Mouse (Mus musculus): Measurements from ENCODE around the gene Atrip.

Atrip gene

GRCm38 (mm10) chr9:109058006-109058765 lies 15.7 kb downstream of the Atrip start:
- DNase-seq (ENCODE audit: low spot score), result no peak

- no peak for DNase-seq (ENCODE audit: low spot score)
These were observed 16.4 kb downstream of the Atrip start for GRCm38 (mm10) chr9:109057543-109057942.

- no peak for DNase-seq (ENCODE audit: low spot score)
These were observed 17.0 kb downstream of the Atrip start for GRCm38 (mm10) chr9:109056916-109057315.

- no peak for DNase-seq (ENCODE audit: low spot score)
These were observed 17.7 kb downstream of the Atrip start for GRCm38 (mm10) chr9:109056081-109056690.

- DNase-seq (ENCODE audit: low spot score), result no peak
These were observed 18.5 kb downstream of the Atrip start for GRCm38 (mm10) chr9:109055271-109056030.

GRCm38 (mm10) chr9:109054712-109055111 lies 19.2 kb downstream of the Atrip start:
- peak; percentile 78 for DNase-seq (ENCODE audit: low spot score)

- no peak for DNase-seq (ENCODE audit: low spot score)
These were observed 20.1 kb downstream of the Atrip start for GRCm38 (mm10) chr9:109053851-109054250.

- no peak for DNase-seq (ENCODE audit: low spot score)
These were observed 20.6 kb downstream of the Atrip start for GRCm38 (mm10) chr9:109053366-109053765.

GRCm38 (mm10) chr9:109052490-109053260 lies 21.2 kb downstream of the Atrip start:
- DNase-seq (ENCODE audit: low spot score), result no peak

GRCm38 (mm10) chr9:109051651-109052489 lies 22.1 kb downstream of the Atrip start:
- no peak for DNase-seq (ENCODE audit: low spot score)

- no peak for DNase-seq (ENCODE audit: low spot score)
These were observed 22.9 kb downstream of the Atrip start for GRCm38 (mm10) chr9:109051011-109051501.

- no peak for DNase-seq (ENCODE audit: low spot score)
These were observed 23.3 kb downstream of the Atrip start for GRCm38 (mm10) chr9:109050674-109050997.

GRCm38 (mm10) chr9:109049996-109050673 lies 23.8 kb downstream of the Atrip start:
- DNase-seq (ENCODE audit: low spot score), result no peak

- no peak for DNase-seq (ENCODE audit: low spot score)
These were observed 24.6 kb downstream of the Atrip start for GRCm38 (mm10) chr9:109049316-109049715.

- peak; percentile 65 for DNase-seq (ENCODE audit: low spot score)
These were observed 27.6 kb downstream of the Atrip start for GRCm38 (mm10) chr9:109046306-109046705.

GRCm38 (mm10) chr9:109041351-109041750 lies 32.6 kb downstream of the Atrip start:
- DNase-seq (ENCODE audit: low spot score), result no peak

- DNase-seq (ENCODE audit: low spot score), result no peak
These were observed 33.0 kb downstream of the Atrip start for GRCm38 (mm10) chr9:109040906-109041305.

GRCm38 (mm10) chr9:109040216-109040615 lies 33.7 kb downstream of the Atrip start:
- DNase-seq (ENCODE audit: low spot score), result no peak

GRCm38 (mm10) chr9:109039681-109040080 lies 34.2 kb downstream of the Atrip start:
- DNase-seq (ENCODE audit: low spot score), result no peak

GRCm38 (mm10) chr9:109038901-109039364 lies 35.0 kb downstream of the Atrip start:
- DNase-seq (ENCODE audit: low spot score), result no peak

Data from embryo, embryonic 10 days (tissue).